Mouse (Mus musculus) hindbrain, embryonic 16.5 days (tissue): ENCODE measurements at regions not wholly inside any gene's neighbourhood (a gene's known extent, or its start where the extent isn't known, plus 50 kb on each side); places are given as distances from the start of the nearest gene placed in this dataset.

Experiments used
- ATAC-seq: fragments of 200-750 bp; cut with Nextera tagmentation; 2 replicates; pipeline ENCODE4 v1.8.0; 2017; ENCODE audit warnings: moderate TSS enrichment, moderate library complexity
- H3K27ac ChIP-seq: fragments of 300-500 bp; sonication (generic); 2 replicates; pipeline ENCODE4 v1.5.1; 2014; ENCODE audit warnings: low read depth, mild to moderate bottlenecking, control low read depth, low read length, moderate library complexity
- H3K27me3 ChIP-seq: fragments of 300-500 bp; sonication (generic); replicated peaks from 2 replicates; pipeline ENCODE4 v1.6.1; 2014; ENCODE audit warnings: low read length; ENCODE audit not compliant: control insufficient read depth, insufficient read depth
- H3K36me3 ChIP-seq: fragments of 300-500 bp; sonication (generic); 2 replicates; pipeline ENCODE4 v1.6.1; 2014; ENCODE audit warnings: mild to moderate bottlenecking, low read length, moderate library complexity, mixed read lengths; ENCODE audit not compliant: control insufficient read depth, insufficient read depth
- H3K4me1 ChIP-seq: fragments of 300-500 bp; sonication (generic); 2 replicates; pipeline ENCODE4 v1.6.1; 2014; ENCODE audit warnings: low read depth, low read length; ENCODE audit not compliant: control insufficient read depth, insufficient read depth
- H3K4me2 ChIP-seq: fragments of 300-500 bp; sonication (generic); 2 replicates; pipeline ENCODE4 v1.6.1; 2014; ENCODE audit warnings: mild to moderate bottlenecking, low read length, control low read depth, moderate library complexity
- H3K4me3 ChIP-seq: fragments of 300-500 bp; sonication (generic); 2 replicates; pipeline ENCODE4 v1.5.1; 2014; ENCODE audit warnings: mild to moderate bottlenecking, low read length, control low read depth, moderate library complexity
- H3K9ac ChIP-seq: fragments of 300-500 bp; sonication (generic); 2 replicates; pipeline ENCODE4 v1.6.1; 2014; ENCODE audit warnings: low read depth, mild to moderate bottlenecking, control low read depth, low read length, moderate library complexity
- H3K9me3 ChIP-seq: fragments of 300-500 bp; sonication (generic); 2 replicates; pipeline ENCODE4 v1.6.1; 2014; ENCODE audit warnings: mild to moderate bottlenecking, low read length, moderate library complexity; ENCODE audit not compliant: control insufficient read depth
- WGBS: fragments of 180-500 bp; shearing (Covaris S2); extraction: QIAGEN DNeasy Blood & Tissue Kit; methylation state at CpG from one replicate; pipeline ENCODE4 v1.1.7; 2014; 5-methylcytosine and 5-hydroxymethylcytosine counted together

- 52% methylated on average over 12 of the region's 12 CpGs for WGBS
- Histone ChIP-seq H3K9me3 (no peaks in the 10 kb centered on the region), H3K36me3 (no peaks in the 10 kb centered on the region), H3K4me2 (no peak overlapping the region), H3K9ac (no peak overlapping the region; the same call in 1 of the 2 replicates), H3K4me1 (no peaks in the 10 kb centered on the region; the same call in 1 of the 2 replicates), H3K27ac (no peak overlapping the region), H3K27me3 (no peaks in the 10 kb centered on the region), H3K4me3 (no peak overlapping the region)
- ATAC-seq = no peak
These were observed 491.4 kb downstream of the Poteg start for GRCm38 (mm10) chr8:27938559-27939492.

GRCm38 (mm10) chr8:27955000-27955399, 507.5 kb downstream of the Poteg start:
- ATAC-seq = no peak
- Histone ChIP-seq H3K36me3 (no peaks in the 10 kb centered on the region), H3K4me3 (no peak overlapping the region), H3K27me3 (no peaks in the 10 kb centered on the region), H3K4me2 (no peak overlapping the region), H3K9ac (no peak overlapping the region), H3K9me3 (no peaks in the 10 kb centered on the region), H3K4me1 (no peaks in the 10 kb centered on the region), H3K27ac (no peak overlapping the region)

GRCm38 (mm10) chr8:27980920-27981319, 533.5 kb downstream of the Poteg start:
- H3K27me3 ChIP-seq = no peaks in the 10 kb centered on the region
- no peaks in the 10 kb centered on the region for H3K36me3 ChIP-seq
- no peak overlapping the region for H3K4me2 ChIP-seq
- no peaks in the 10 kb centered on the region for H3K9me3 ChIP-seq
- no peaks in the 10 kb centered on the region for H3K4me1 ChIP-seq
- H3K27ac ChIP-seq = no peak overlapping the region
- ATAC-seq = no peak
- H3K9ac ChIP-seq = no peak overlapping the region
- 25% methylated on average over 3 of the region's 3 CpGs for WGBS
- no peak overlapping the region for H3K4me3 ChIP-seq

- WGBS = 18% methylated on average over 5 of the region's 5 CpGs
- Histone ChIP-seq H3K4me1 (no peaks in the 10 kb centered on the region), H3K9me3 (no peaks in the 10 kb centered on the region), H3K27ac (no peak overlapping the region), H3K4me3 (no peak overlapping the region), H3K27me3 (no peaks in the 10 kb centered on the region), H3K4me2 (no peak overlapping the region), H3K9ac (no peak overlapping the region), H3K36me3 (no peaks in the 10 kb centered on the region)
- ATAC-seq = no peak
These were observed 534.3 kb downstream of the Poteg start for GRCm38 (mm10) chr8:27981769-27982168.

GRCm38 (mm10) chr8:28012849-28013248, 565.4 kb downstream of the Poteg start:
- H3K4me1 ChIP-seq = no peaks in the 10 kb centered on the region
- whole genome bisulfite sequencing = 61% methylated on average over 4 of the region's 4 CpGs
- no peak for ATAC-seq

More at GRCm38 (mm10) chr8:28012849-28013248, 565.4 kb downstream of the Poteg start:
- Histone ChIP-seq H3K4me2 (no peak overlapping the region), H3K4me3 (no peak overlapping the region), H3K27ac (no peak overlapping the region), H3K9ac (no peak overlapping the region), H3K9me3 (no peaks in the 10 kb centered on the region), H3K27me3 (no peaks in the 10 kb centered on the region), H3K36me3 (no peaks in the 10 kb centered on the region)
